Mouse (Mus musculus) adrenal gland, adult 10 weeks (tissue): ENCODE results near the gene Actl10. TPM values are rescaled to one million over a fixed set of nuclear protein-coding genes. Genes with fewer than 3 reads are reported as not detected.

ENCODE experiments used
- polyA plus RNA-seq: library from polyadenylated mRNA; stranded (reverse); fragments of 350-450 nt; fragmentation: Illumina TruSeq; extraction: RNeasy Lipid Tissue Mini Kit (QIAGEN cat#74804); gene quantifications from one replicate; pipeline ENCODE4 v1.2.3, GENCODE M21; 2014; ENCODE audit warnings: low read depth, low replicate concordance

The Actl10 gene
- polyA plus RNA-seq: not detected

DNA sequence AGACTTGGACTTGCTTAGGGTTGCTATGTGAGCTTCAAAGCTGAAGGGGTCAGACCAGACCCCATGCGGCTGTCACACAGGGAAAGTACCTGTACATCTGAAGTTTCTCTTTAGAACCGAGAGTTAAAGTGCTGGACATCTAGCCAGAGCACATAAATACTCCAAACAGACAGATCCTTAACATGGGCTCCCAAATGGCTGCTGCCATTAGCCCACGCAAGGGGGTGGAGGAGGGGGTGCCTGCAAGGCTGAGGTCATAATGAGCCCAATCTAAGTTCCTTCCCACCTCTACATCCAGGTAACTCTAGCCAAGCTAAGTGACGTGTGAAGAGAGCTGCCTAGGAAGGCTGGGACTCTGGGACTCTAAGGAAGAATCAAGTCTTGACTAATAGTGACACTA is at the start of gene Actl10:
Actl10 (plus strand) TSS at position 301 of the 400 bp plus-strand sequence.

DNA sequence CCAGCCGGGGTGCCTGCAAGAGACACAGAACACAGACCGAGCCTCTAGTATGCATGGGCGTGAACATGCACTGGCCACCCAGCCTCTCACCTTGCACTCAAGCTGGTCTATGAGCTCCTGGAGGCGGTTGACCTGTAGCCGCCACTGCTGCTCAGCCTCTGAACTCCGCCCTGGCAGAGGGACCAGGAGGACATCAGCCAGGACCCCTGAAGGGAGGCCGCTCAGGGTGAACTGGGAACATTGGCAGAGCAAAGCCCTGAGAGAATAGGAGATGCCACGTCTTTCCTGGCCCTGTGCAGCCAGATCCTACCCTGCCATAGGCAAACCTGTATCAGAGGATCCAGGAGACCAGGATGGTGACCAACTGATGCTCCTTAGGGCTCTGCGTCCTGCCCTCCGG is 4.9 kb upstream of the Actl10 start, which contains the start of gene 1700003F12Rik:
1700003F12Rik (plus strand) TSS at position 375 of the 400 bp plus-strand sequence.

DNA sequence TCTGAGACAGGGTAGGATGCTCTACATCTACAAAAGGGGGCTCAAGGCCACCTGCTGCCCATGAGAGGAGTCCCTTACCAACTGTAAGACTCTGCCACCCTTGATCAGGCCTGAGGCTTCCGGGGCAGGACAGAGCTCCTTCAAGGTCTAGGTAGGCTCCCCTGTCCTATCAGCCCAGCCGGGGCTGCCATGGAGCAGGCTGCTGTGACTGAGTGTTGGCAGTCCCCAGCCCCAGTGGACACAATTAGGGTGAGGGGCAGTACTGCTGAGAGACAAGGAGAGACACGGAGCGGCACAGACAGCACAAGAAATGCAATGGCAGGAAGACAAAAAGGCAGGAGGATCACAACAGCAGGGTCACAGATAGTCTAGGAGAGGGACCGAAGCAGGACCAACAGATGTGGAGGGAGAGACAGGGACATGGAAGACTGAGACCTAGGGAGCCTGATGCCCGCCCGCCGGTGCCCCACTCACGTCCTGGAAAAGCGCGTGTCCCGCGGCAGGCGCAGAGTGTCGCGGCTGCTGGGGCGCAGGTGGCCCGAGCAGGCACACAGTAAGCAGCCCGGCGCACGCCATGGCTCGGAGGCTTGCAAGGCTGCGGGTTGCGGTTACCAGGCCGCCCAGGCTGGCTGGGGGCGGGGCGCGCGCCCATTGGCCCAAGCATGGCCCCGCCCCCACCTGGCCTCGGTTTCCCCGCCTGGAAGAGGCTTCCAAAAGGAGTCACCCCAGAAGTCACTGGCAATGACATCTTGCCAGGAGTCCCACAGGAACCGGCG is 6.9 kb downstream of the Actl10 start, which contains the start of gene Necab3:
Necab3 (minus strand) TSS at position 627 of the 776 bp plus-strand sequence.

GRCm38 (mm10) chr2:154569836-154570286 is 18.3 kb downstream of the Actl10 start, which contains the start of gene E2f1:
Gene E2f1, minus strand, starts transcription at chr2:154569892.

Other genes with a start within 250 kb of the Actl10 start
- not detected for gene Bpifb9b, start 244.5 kb upstream of the Actl10 start, polyA plus RNA-seq
- 8.8 TPM for gene Cdk5rap1, start 178.8 kb upstream of the Actl10 start, polyA plus RNA-seq
- gene Snta1, start 143.7 kb upstream of the Actl10 start, polyA plus RNA-seq: 0.29 TPM
- 27.1 TPM for gene Cbfa2t2, start 115.3 kb upstream of the Actl10 start, polyA plus RNA-seq
- gene 1700003F12Rik, start 4.7 kb upstream of the Actl10 start, polyA plus RNA-seq: not detected
- not detected for gene Necab3, start 7.1 kb downstream of the Actl10 start, polyA plus RNA-seq
- gene E2f1, start 18.1 kb downstream of the Actl10 start, polyA plus RNA-seq: 0.87 TPM
- 12.5 TPM for gene Pxmp4, start 51.9 kb downstream of the Actl10 start, polyA plus RNA-seq
- gene Zfp341, start 61.5 kb downstream of the Actl10 start, polyA plus RNA-seq: not detected
- gene 4930519P11Rik, start 61.7 kb downstream of the Actl10 start, polyA plus RNA-seq: not detected
- 131 TPM for gene Chmp4b, start 99.9 kb downstream of the Actl10 start, polyA plus RNA-seq
- not detected for gene Gm14214, start 218.3 kb downstream of the Actl10 start, polyA plus RNA-seq
- 140 TPM for gene Raly, start 239.3 kb downstream of the Actl10 start, polyA plus RNA-seq
- not detected for gene a, start 239.6 kb downstream of the Actl10 start, polyA plus RNA-seq